Mouse (Mus musculus) midbrain, embryonic 14.5 days (tissue): ENCODE measurements around the gene Dtd2. TPM values are rescaled to one million over a fixed set of nuclear protein-coding genes. Genes with fewer than 3 reads are reported as not detected.

ENCODE experiments used
- ATAC-seq: fragments of 200-750 bp; cut with Nextera tagmentation; 2 replicates; pipeline ENCODE4 v1.8.0; 2017; ENCODE audit warnings: moderate number of reproducible peaks, moderate library complexity; ENCODE audit not compliant: low FRiP score, low TSS enrichment
- DNase-seq: peaks from one replicate; pipeline ENCODE4 v3.0.0-alpha.2; 2015
- H3K27ac ChIP-seq: fragments of 300-500 bp; sonication (generic); replicated peaks from 2 replicates; pipeline ENCODE4 v1.5.1; 2014; ENCODE audit warnings: mild to moderate bottlenecking, low read depth, low read length, moderate library complexity
- H3K27me3 ChIP-seq: fragments of 300-500 bp; sonication (generic); 2 replicates; pipeline ENCODE4 v1.6.1; 2014; ENCODE audit warnings: low read length, control low read depth, mixed read lengths; ENCODE audit not compliant: control insufficient read depth, insufficient read depth
- H3K36me3 ChIP-seq: fragments of 300-500 bp; sonication (generic); 2 replicates; pipeline ENCODE4 v1.6.1; 2014; ENCODE audit warnings: low read length, control low read depth; ENCODE audit not compliant: control insufficient read depth, insufficient read depth
- H3K4me1 ChIP-seq: fragments of 300-500 bp; sonication (generic); 2 replicates; pipeline ENCODE4 v1.6.1; 2014; ENCODE audit warnings: mild to moderate bottlenecking, antibody characterized with exemption, low read length, control low read depth; ENCODE audit not compliant: control insufficient read depth, insufficient read depth
- H3K4me2 ChIP-seq: fragments of 300-500 bp; sonication (generic); 2 replicates; pipeline ENCODE4 v1.6.1; 2014; ENCODE audit warnings: mild to moderate bottlenecking, low read length, moderate library complexity
- H3K4me3 ChIP-seq: fragments of 300-500 bp; sonication (generic); replicated peaks from 2 replicates; pipeline ENCODE4 v1.5.1; 2014; ENCODE audit warnings: low read depth, low read length
- H3K9ac ChIP-seq: fragments of 300-500 bp; sonication (generic); replicated peaks from 2 replicates; pipeline ENCODE4 v1.6.1; 2014; ENCODE audit warnings: mild to moderate bottlenecking, low read length, moderate library complexity
- H3K9me3 ChIP-seq: fragments of 300-500 bp; sonication (generic); 2 replicates; pipeline ENCODE4 v1.6.1; 2016; ENCODE audit warnings: low read length, control low read depth, mixed read lengths; ENCODE audit not compliant: control insufficient read depth
- WGBS: fragments of 180-500 bp; shearing (Covaris S2); extraction: QIAGEN DNeasy Blood & Tissue Kit; methylation state at CpG from one replicate; pipeline ENCODE4 v1.1.7; 2014; 5-methylcytosine and 5-hydroxymethylcytosine counted together
- polyA plus RNA-seq: library from polyadenylated mRNA; unstranded; fragments of >200 nt; fragmentation: Nextera tagmentation; extraction: Ambion mirVana; gene quantifications from 2 replicates; pipeline ENCODE4 v1.2.1, GENCODE M21; 2014

The Dtd2 gene
- polyA plus RNA-seq, 1 experiment from 2014 or later, result 21.2 TPM

DNA sequence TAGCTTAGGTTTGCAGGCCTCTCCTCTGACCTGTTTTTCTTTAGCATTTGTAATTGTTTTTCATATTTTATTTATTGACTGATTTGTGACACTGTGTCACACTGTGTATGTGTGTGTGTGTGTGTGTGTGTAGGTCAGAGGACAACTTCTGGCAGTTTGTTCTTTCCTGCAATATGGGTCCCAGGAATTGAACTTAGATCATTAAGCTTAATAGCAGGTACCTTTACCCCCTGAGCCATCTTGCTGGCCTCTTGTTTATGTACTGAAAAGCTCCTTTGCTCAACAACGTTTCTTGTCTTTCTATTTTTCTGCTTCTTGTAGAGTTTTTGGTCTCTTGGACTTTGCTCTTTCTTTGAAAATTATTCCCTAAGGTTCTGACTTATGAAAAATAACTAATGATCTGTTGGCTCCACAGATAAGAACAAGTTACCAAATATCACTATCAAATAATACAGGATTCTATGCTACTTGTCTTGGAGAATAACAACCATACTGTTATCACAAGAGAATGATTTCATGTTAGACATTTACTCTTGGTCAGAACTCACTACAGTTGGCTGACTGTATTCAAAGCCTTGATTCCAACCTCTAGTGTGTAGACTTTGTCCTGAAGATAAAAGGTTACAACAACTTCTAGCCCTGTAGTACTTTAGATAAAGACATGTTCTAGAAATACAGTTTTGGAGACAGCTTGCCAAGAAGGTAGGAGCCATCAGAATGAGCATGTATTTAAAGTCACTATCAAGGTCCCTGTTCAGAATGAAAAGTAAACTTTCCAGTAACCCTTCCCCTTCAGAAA lies 10.4 kb downstream of the Dtd2 start:
- no peak for DNase-seq
- H3K27ac ChIP-seq, result no peak overlapping the region
- no peaks in the 10 kb centered on the region for H3K4me1 ChIP-seq
- H3K9ac ChIP-seq, result no peak overlapping the region
- H3K27me3 ChIP-seq, result no peaks in the 10 kb centered on the region
- H3K4me3 ChIP-seq, result no peak overlapping the region
- ATAC-seq, result no peak
- H3K9me3 ChIP-seq, result no peaks in the 10 kb centered on the region
- 88% methylated on average over 1 of the region's 1 CpGs for WGBS
- H3K4me2 ChIP-seq, result no peak overlapping the region
- peaks cover 24% of the 10 kb centered on the region for H3K36me3 ChIP-seq

DNA sequence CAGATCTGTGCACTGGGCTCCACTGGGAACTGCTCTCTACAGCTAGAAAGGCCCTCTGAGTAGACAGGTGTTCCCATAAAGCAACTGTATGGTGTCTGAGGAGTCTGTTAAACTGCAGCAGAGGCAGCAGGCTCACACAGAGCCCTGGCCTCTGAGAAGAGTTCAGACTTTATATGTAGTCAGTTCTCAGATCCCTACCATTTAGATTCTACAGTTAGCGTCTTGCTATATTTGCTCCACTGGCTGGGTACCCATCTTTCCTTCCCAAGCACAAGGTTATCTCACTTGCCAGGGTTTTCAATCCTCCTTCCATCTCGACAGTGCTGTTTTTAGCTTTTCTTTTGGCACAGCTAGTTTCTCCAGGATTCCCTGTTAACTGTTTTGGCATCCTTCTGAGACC lies 15.7 kb downstream of the Dtd2 start:
- Histone ChIP-seq H3K4me2 (no peak overlapping the region), H3K36me3 (peaks cover 4% of the 10 kb centered on the region; the same call in 1 of the 2 replicates), H3K27ac (no peak overlapping the region), H3K4me1 (no peaks in the 10 kb centered on the region), H3K9me3 (no peaks in the 10 kb centered on the region), H3K9ac (no peak overlapping the region), H3K27me3 (no peaks in the 10 kb centered on the region), H3K4me3 (no peak overlapping the region)
- ATAC-seq, result no peak
- WGBS, result 84% methylated on average over 2 of the region's 2 CpGs
- DNase-seq, result no peak

GRCm38 (mm10) chr12:51988536-51988935 lies 17.8 kb downstream of the Dtd2 start:
- Histone ChIP-seq H3K27ac (no peak overlapping the region), H3K9me3 (no peaks in the 10 kb centered on the region), H3K9ac (no peak overlapping the region), H3K27me3 (no peaks in the 10 kb centered on the region), H3K4me3 (no peak overlapping the region), H3K4me2 (no peak overlapping the region), H3K36me3 (no peaks in the 10 kb centered on the region), H3K4me1 (no peaks in the 10 kb centered on the region)
- WGBS, result 89% methylated on average over 5 of the region's 5 CpGs
- no peak for DNase-seq
- no peak for ATAC-seq

DNA sequence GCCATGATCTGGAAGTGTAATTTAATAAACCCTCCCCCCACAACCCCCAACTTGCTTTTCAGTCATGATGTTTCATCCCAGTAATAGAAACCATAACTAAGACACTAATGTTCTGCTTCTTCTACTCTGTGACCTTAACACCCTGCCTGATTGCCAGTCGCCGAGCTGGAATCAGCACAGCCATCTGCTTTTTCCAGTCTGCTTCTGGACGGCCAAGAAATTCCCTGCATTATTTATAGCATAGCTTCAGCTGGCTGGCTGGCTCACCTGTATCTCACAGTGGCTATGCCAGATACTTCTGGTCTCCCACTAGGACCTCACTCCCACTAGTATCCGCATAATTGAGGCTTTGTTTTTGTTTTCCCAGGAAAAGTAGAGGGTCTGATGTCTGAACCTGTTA lies 20.5 kb downstream of the Dtd2 start:
- ATAC-seq, result no peak
- no peaks in the 10 kb centered on the region for H3K27me3 ChIP-seq
- no peaks in the 10 kb centered on the region for H3K36me3 ChIP-seq
- no peak overlapping the region for H3K4me2 ChIP-seq
- no peak overlapping the region for H3K9ac ChIP-seq
- no peaks in the 10 kb centered on the region for H3K4me1 ChIP-seq
- no peak for DNase-seq
- no peaks in the 10 kb centered on the region for H3K9me3 ChIP-seq
- 76% methylated on average over 4 of the region's 4 CpGs for WGBS
- no peak overlapping the region for H3K4me3 ChIP-seq
- H3K27ac ChIP-seq, result no peak overlapping the region

DNA sequence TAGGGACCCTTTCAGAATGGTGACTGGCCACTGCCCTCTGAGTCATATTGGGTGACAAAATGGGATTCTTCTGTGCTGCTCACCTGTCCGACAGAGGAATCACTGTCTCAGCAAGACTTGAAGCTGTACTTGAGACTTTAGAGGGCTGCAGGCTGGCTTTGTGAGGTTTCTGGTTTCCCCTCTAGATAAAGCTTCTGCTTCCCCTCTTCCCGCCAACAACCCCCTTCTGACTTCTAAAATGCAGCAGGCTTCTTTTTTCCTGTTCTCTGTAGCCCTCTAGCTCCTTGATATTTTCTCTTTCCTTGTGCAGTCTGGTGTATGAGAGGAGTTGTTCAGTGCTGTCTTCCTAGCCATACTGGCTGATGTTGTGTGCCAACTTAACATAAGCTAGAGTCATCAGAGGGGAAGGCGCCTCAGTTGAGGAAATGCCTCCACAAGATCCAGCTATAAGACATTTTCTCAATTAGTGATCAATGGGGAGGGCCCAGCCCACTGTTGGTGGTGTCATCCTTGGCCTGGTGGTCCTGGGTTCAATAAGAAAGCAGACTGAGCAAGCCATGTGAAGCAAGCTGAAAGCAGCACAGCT lies 21.0 kb downstream of the Dtd2 start:
- Histone ChIP-seq H3K27me3 (no peaks in the 10 kb centered on the region), H3K9me3 (no peaks in the 10 kb centered on the region), H3K9ac (no peak overlapping the region), H3K36me3 (no peaks in the 10 kb centered on the region), H3K4me2 (no peak overlapping the region), H3K4me1 (no peaks in the 10 kb centered on the region), H3K27ac (no peak overlapping the region), H3K4me3 (no peak overlapping the region)
- DNase-seq (no peak), ATAC-seq (no peak)
- WGBS, result 94% methylated on average over 3 of the region's 3 CpGs

DNA sequence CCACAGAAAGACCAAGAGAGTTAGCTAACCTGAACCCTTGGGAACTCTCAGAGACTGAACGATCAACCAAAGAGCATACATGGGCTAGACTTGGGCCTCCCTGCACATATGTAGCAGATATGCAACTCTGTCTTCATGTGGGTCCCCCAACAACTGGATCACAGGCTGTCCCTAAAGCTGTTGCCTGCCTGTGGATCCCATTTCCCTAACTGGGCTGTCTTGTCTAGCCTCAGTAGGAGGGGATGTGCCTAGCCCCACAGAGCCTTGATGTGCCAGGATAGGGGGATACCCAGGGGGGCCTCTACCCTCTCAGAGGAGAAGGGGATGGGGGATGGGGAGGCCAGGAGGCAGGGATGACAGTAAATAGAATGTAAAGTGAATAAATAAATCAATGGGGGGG lies 22.7 kb downstream of the Dtd2 start:
- Histone ChIP-seq H3K27me3 (no peaks in the 10 kb centered on the region), H3K27ac (no peak overlapping the region), H3K9me3 (no peaks in the 10 kb centered on the region), H3K36me3 (no peaks in the 10 kb centered on the region), H3K4me2 (no peak overlapping the region), H3K9ac (no peak overlapping the region), H3K4me3 (no peak overlapping the region), H3K4me1 (no peaks in the 10 kb centered on the region)
- 89% methylated on average over 1 of the region's 1 CpGs for WGBS
- no peak for ATAC-seq
- DNase-seq, result no peak

DNA sequence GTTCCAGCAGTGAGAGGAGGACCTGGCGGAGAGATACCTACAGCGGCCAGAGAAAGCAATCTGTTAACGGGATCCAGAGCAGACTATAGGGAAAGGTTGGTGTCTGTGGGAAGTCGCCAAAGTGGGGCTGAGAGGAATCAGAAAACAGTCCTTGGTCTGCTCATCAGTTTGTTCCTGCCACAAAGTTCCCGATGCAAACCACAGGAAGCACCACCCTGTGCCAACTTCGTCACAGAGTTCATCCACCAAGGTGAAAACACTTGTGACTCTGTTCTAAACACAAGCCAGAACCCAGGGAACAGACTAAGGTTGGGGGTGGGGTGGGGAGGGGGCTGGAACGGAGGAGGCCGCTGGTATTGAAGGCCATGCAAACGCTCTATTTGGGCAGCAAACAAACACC lies 29.8 kb downstream of the Dtd2 start:
- H3K4me3 ChIP-seq, result no peak overlapping the region
- no peak overlapping the region for H3K4me2 ChIP-seq
- no peaks in the 10 kb centered on the region for H3K9me3 ChIP-seq
- no peaks in the 10 kb centered on the region for H3K27me3 ChIP-seq
- H3K36me3 ChIP-seq, result no peaks in the 10 kb centered on the region
- no peak for ATAC-seq
- H3K9ac ChIP-seq, result no peak overlapping the region
- WGBS, result 77% methylated on average over 9 of the region's 9 CpGs
- DNase-seq, result no peak
- no peak overlapping the region for H3K27ac ChIP-seq
- peaks cover 1% of the 10 kb centered on the region; the same call in 1 of the 2 replicates for H3K4me1 ChIP-seq

DNA sequence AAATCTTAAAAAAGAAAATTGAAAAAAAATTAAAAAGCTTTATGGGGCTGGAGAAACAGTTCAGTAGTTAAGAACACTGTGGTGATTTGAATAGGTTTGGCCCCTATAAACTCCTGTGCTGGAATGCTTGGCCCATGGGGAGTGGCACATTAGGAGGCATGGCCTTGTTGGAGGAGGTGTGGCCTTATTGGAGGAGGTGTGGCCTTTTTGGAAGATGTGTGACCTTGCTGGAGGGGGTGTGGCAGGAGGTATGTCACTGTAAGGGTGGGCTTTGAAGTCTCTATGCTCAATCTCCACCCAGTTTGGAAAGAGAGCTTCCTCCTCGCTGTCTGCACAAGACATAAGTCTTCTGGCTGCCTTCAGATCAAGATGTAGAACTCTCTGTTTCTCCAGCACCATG lies 31.9 kb downstream of the Dtd2 start:
- 91% methylated on average over 1 of the region's 1 CpGs for WGBS
- Histone ChIP-seq H3K27ac (no peak overlapping the region), H3K9ac (no peak overlapping the region), H3K4me3 (no peak overlapping the region), H3K4me1 (peaks cover 3% of the 10 kb centered on the region; the same call in 1 of the 2 replicates), H3K27me3 (no peaks in the 10 kb centered on the region), H3K4me2 (no peak overlapping the region), H3K9me3 (no peaks in the 10 kb centered on the region), H3K36me3 (no peaks in the 10 kb centered on the region)
- no peak for ATAC-seq
- DNase-seq, result no peak
